Mouse (Mus musculus): ENCODE measurements around the gene Myzap.

DNA sequence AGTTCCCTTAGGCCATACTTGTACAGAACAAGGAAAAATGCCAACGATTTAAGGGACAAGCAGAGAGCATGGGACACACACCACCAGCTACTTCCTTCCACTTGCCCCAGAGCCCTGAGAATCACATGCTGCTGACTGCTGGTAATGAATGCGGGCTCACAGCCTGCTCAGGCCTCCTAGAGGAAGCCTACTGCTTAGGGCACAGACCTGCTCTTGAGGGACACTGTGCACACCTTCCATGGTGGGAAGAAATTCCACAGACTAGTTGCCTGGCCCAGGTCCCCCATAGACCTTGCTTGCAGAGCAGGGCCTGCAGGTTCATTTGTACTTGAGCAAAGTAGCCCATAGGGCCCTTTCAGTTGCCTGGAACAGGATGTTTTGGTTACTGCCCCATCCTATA lies 42.8 kb upstream of the Myzap start:
- TF ChIP-seq POLR2A (IDR thresholded peaks at IDR 0.05; ENCODE audit: extremely low read depth, insufficient read depth, low read length) (no peak), CTCF (IDR thresholded peaks at IDR 0.05; ENCODE audit: extremely low read depth, insufficient read depth, low read length) (no peak)

All from cortical plate, adult 2 months (tissue).